Mouse (Mus musculus): ENCODE data around the gene Ppp1r14a. TPM values are rescaled to one million over a fixed set of nuclear protein-coding genes. Genes with fewer than 3 reads are reported as not detected.

Ppp1r14a gene
- total RNA-seq (2023; ENCODE audit: inconsistent age): not detected in 4 replicates

GRCm38 (mm10) chr7:29288942-29289638, at the start of gene Ppp1r14a:
Gene Ppp1r14a, plus strand, starts transcription at chr7:29289308.

GRCm38 (mm10) chr7:29248261-29248841, 40.8 kb upstream of the Ppp1r14a start, which contains the start of gene 2200002D01Rik:
Gene 2200002D01Rik, minus strand, starts transcription at chr7:29248466.

GRCm38 (mm10) chr7:29281201-29282073, 7.7 kb upstream of the Ppp1r14a start, which contains the start of gene Spint2:
Gene Spint2, minus strand, starts transcription at chr7:29281912.

GRCm38 (mm10) chr7:29303738-29304462, 14.8 kb downstream of the Ppp1r14a start, which contains the start of gene Dpf1:
Gene Dpf1, plus strand, starts transcription at chr7:29303951.

Other genes starting within 250 kb of the Ppp1r14a start
- gene Ryr1, start 164.1 kb upstream of the Ppp1r14a start, total RNA-seq (2023; ENCODE audit: inconsistent age): 0.39 to 0.64 TPM (median 0.42 TPM) in 4 replicates
- gene Rasgrp4, start 154.5 kb upstream of the Ppp1r14a start, total RNA-seq (2023; ENCODE audit: inconsistent age): 2.6 to 6.3 TPM (median 3.7 TPM) in 4 replicates
- gene Fam98c, start 133.1 kb upstream of the Ppp1r14a start, total RNA-seq (2023; ENCODE audit: inconsistent age): 27.4 to 34.3 TPM (median 28.2 TPM) in 4 replicates
- not detected in 4 replicates for gene Ggn, start 119.1 kb upstream of the Ppp1r14a start, total RNA-seq (2023; ENCODE audit: inconsistent age)
- gene Spred3, start 118.9 kb upstream of the Ppp1r14a start, total RNA-seq (2023; ENCODE audit: inconsistent age): 2.1 to 3.2 TPM (median 2.7 TPM) in 4 replicates
- 229 to 259 TPM (median 253 TPM) in 4 replicates for gene Psmd8, start 108.6 kb upstream of the Ppp1r14a start, total RNA-seq (2023; ENCODE audit: inconsistent age)
- 1.7 to 2.1 TPM (median 1.9 TPM) in 4 replicates for gene Catsperg1, start 75.3 kb upstream of the Ppp1r14a start, total RNA-seq (2023; ENCODE audit: inconsistent age)
- gene Kcnk6, start 56.8 kb upstream of the Ppp1r14a start, total RNA-seq (2023; ENCODE audit: inconsistent age): 0.93 to 1.3 TPM (median 1.3 TPM) in 4 replicates
- gene Yif1b, start 51.0 kb upstream of the Ppp1r14a start, total RNA-seq (2023; ENCODE audit: inconsistent age): 22.0 to 32.5 TPM (median 26.5 TPM) in 4 replicates
- 0.69 to 4.9 TPM (median 2.4 TPM) in 4 replicates for gene 2200002D01Rik, start 40.8 kb upstream of the Ppp1r14a start, total RNA-seq (2023; ENCODE audit: inconsistent age)
- 31.9 to 43.7 TPM (median 34.7 TPM) in 4 replicates for gene Spint2, start 7.4 kb upstream of the Ppp1r14a start, total RNA-seq (2023; ENCODE audit: inconsistent age)
- gene Dpf1, start 14.6 kb downstream of the Ppp1r14a start, total RNA-seq (2023; ENCODE audit: inconsistent age): 0.16 to 1.6 TPM (median 0.87 TPM) in 4 replicates
- gene Sipa1l3, start 229.3 kb downstream of the Ppp1r14a start, total RNA-seq (2023; ENCODE audit: inconsistent age): 46.9 to 66.2 TPM (median 50.2 TPM) in 4 replicates

Data from B cell, adult (primary cell).